Mouse (Mus musculus): Measurements from ENCODE around the gene Ppp1ca.

Ppp1ca gene

DNA sequence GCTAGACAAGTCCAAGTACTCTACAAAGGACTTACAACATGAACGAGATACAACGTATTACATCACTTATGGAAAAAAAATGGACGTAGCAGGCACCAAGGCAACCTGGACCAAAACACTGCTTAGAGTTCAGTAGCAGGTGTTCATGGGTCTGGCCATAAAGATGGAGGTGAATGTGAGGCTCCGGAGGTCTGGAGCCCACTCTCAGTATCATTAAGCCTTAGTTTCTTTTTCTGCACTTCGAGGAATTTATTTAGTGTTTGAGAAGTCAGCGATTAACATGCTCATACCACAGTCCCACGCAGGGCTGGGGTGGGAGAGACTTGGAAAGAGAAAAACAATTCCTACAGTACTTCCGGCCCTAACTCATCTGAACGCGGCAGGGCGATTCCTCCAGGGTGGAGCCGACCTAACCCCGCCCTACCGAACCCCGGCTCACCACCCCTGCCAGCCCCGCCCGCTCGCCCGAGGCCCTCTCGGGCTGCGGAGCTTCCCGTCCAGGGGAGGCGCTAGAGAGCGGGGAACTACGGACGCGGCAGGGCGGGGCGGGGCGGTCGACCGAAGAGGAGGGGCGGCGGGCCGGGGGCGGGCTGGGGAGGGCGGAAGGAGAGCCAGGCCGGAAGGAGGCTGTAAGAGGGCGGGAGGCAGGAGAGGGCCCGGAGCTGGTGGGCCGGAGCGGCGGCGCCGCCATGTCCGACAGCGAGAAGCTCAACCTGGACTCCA is at the start of gene Ppp1ca:
Gene Ppp1ca (plus strand): TSS at position 538 of the 723 bp plus-strand sequence.
- in situ Hi-C loops (cut with MboI; ENCODE audit: low sequenced_read_pairs) = no loop called here

DNA sequence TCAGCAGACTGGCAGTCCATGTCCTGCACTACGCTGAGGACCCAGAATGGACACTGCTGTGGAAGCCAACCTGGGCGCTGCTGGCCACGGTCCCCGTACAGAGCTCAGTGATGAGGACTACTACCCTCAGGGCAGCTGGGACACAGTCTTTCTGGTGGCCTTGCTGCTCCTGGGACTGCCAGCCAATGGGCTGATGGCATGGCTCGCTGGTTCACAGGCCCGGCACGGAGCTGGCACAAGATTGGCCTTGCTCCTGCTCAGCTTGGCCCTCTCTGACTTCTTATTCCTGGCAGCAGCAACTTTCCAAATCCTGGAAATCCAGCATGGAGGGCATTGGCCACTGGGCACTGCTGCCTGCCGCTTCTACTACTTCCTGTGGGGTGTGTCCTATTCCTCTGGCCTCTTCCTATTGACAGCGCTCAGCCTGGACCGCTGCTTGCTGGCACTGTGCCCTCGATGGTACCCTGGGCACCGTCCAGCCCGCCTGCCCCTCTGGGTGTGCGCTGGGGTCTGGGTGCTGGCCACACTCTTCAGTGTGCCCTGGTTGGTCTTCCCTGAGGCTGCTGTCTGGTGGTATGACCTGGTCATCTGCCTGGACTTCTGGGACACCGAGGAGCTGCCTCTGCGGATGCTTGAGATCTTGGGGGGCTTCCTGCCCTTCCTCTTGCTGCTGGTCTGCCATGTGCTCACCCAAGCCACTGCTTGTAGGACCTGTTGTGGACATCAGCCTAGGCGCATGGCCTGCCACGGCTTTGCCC is 49.3 kb upstream of the Ppp1ca start:
- in situ Hi-C loops (cut with MboI; ENCODE audit: low sequenced_read_pairs) = no loop called here

DNA sequence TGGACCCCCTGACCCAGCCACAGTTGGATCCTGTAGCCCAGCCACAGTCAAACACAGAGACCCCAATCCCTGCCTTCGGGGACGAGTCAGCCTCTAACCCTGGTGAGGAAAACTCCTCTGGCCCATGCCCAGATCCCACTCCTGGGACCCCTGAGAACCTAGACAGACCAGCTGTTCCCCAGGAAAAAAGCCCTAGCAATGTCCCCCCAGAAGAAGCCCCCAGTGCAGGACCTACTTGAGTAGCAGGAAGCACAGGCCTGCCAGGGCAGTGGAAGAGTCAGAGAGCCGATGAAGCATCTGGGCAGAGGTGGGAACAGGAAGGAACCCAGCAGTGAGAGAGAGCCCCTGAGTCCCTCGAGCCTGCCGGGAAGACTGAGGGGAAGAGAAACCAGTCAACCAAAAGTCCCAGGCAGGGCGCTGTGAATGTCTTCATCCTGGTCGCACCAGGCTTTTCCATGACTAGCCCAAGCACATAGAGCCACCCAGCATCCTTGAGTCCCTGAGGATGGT is 48.1 kb upstream of the Ppp1ca start, which contains the start of gene Cabp4:
Gene Cabp4 (minus strand): TSS at position 275 of the 510 bp plus-strand sequence.
- in situ Hi-C loops (cut with MboI; ENCODE audit: low sequenced_read_pairs) = no loop called here

DNA sequence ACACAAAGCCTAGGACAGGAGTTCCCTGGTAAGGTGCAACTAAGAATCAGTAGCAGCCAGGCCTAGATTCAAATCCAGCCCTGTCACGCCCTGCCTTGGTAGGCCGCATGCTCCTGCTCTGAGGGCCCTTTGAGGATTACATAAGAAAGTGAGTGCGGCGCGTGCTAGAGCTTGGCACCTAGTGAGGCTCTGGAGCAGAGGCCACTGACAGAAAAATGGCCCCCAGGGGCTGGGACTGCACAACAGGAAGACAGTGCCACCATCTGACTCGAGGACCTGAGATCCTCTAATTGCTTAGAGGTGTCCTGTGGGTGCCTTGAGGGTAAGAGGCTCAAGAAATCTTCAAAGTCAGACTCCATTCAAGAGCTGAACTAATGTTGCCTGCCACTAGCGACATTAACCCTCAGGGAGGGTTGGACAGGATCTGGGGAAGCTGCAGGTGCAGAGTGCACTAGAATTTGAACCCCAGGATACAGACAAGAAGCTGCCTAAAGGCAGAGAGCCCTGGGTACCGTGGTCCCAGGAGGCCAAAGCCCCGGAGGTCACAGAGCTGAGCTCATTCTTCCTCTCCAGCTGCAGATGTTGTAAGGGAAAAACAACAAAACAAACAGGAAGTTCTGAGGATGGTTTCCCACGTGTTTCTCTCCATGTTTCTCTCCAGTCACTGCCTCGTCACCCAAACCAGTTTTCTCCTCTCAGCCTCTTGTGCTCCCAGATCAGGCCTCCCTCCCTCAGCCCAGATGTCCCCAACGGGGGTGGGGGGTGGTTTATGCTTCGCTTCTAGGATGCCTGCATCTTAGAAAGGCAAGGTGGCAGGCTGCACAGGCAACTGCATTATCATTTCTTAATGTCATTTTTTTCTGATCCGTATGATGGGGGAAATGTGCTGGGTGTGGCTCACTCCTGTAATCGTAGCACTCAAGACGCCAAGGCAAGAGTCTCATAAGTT is 47.0 kb upstream of the Ppp1ca start:
- in situ Hi-C loops (cut with MboI; ENCODE audit: low sequenced_read_pairs) = no loop called here

DNA sequence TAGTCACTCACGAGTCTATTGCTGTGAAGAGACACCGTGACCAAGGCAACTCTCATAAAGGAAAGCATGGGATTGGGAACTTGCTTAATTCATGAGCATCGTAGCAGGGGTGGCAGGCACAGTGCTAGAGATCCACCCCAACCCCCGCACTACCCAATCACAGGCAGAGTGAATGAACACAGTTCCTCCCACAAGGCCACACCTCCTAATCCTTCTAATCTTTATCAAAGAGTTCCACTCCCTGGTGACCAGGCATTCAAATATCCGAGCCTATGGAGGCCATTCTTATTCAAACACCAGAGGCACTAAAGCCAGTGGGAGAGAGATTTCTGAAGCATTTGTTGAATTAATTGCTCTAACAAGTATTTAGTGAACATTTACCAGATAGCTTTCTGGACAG is 45.9 kb upstream of the Ppp1ca start:
- in situ Hi-C loops (cut with MboI; ENCODE audit: low sequenced_read_pairs) = no loop called here

DNA sequence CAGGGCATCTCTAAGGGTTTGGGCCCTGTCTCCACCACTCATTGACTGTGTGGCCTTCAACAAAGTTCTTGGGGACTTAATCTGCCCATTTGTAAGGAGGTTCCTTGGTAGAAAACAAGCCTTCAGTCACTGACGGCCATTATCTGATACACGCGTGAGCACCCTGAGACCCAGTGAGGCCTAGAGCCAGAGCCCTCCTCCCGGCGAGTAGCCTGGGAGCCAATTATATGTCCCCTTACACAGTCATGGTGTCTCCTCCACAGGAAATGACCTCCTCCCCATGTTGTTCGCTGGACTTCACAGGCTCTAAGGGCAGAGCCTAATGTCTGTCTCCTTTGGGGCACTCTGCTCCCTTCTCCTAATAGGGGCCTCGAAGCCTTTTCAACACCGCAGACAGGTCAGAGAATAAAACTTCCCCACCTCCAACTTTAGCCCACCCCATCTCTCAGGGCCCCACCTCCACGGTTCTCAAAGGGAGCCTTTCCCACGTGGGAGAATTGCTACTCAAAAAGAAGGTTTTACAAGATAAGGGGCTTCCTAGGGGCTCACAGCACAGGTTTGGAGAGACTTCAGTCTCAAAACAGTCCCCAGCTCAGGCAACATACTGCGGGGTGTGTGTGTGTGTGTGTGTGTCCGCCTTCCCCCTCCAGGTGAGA is 45.4 kb upstream of the Ppp1ca start:
- in situ Hi-C loops (cut with MboI; ENCODE audit: low sequenced_read_pairs) = no loop called here

DNA sequence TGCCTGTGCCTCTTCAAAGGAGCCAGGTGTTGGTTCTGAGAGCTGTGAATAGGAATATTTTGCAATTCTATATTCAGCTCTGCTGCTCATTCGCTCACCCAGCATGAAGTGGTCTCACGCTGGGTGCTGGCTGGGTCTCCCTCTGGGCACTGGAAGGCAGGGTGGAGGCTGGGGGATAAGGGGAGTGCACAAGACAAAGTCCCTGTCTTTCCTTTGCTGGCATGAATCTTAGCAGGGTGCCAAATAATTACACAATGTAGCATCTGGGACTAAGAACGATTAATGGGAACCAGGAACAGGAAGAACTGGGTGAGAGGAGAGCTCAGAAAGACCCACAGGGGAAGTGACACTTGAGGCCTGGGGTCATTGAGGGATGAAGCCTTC is 44.9 kb upstream of the Ppp1ca start:
- in situ Hi-C loops (cut with MboI; ENCODE audit: low sequenced_read_pairs) = no loop called here

DNA sequence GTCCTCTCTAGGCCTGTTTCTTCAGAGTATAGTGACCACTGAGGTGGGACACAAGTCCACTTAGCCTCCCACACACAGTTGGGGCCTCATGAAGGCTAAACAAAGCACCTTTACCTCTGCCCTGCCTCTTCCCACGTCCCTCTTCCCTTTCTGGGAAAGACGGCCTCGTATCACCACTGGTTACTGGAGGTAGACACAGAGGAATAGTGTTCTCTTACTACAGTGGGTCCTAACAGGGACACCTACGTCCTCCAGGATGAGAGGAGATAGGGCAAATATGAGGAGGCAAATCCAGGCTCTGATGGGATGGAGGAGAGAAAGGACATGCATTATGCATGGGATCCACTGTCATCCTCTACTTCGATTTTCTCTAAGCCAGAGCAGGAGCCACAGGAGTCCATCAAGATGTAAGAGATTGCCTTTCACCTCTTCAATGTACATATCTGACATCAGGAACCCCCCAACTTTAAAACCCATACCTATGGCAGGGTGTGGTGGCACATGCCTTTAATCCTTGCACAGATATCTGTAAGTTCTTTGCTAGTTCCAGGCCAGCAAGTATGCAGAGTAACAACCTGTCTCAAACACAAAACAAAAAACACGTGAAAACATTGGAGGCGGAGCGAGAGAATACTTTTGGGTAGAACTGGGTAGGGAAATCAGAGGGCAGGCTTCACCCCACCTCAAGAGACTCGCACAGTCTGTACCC is 43.9 kb upstream of the Ppp1ca start:
- in situ Hi-C loops (cut with MboI; ENCODE audit: low sequenced_read_pairs) = no loop called here

DNA sequence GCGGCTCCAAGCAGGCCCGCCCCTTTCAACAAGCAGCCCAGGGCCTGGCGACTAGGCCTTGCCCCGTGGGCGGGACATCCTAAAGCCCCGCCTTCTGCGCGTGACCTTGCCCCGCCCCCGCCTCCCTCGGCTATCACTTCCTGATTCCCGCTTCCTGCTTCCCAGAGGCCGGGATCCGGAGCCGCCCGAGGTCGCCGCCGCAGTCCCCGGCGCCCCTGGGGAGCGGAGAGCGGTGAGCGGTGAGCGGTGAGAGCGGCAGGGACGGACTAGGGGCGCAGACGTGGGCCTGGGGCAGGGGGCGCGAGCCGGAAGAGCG is 43.4 kb upstream of the Ppp1ca start, which contains the start of gene Coro1b:
Gene Coro1b (plus strand): TSS at position 129 of the 316 bp plus-strand sequence.
- in situ Hi-C loops (cut with MboI; ENCODE audit: low sequenced_read_pairs) = no loop called here

DNA sequence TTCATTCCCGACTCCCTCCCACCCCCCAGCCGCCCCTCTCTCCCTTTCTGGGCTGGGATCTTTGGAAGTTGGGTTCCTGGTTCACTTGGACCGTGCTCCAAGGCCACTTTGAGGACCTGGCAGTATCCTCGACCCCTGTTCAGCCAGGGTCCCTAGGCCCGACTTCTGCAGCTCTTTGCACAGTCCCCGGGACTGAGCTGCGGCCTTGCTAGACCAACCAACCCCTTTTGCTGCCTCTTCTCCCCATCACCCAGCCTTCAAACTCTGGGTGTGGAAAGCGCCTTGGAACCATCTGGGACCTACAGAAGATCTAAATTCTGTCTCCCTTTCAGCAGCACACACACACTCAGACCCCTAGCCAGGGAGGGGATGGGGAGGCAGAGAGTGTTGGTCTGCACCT is 43.0 kb upstream of the Ppp1ca start:
- in situ Hi-C loops (cut with MboI; ENCODE audit: low sequenced_read_pairs) = no loop called here

DNA sequence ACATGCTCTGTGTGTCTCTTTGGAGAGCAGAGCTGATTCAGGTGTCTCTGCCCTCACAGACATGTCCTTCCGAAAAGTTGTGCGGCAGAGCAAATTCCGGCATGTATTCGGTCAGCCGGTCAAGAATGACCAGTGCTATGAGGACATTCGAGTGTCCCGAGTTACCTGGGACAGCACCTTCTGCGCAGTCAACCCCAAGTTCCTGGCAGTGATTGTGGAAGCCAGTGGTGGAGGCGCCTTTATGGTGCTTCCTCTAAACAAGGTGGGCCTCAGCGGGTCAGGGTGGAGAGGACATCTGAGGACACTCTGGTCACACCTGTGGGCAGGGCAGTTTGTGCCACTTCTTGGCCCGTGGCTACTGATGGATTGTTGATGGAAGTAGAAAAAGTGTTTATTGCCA is 42.6 kb upstream of the Ppp1ca start:
- in situ Hi-C loops (cut with MboI; ENCODE audit: low sequenced_read_pairs) = no loop called here

DNA sequence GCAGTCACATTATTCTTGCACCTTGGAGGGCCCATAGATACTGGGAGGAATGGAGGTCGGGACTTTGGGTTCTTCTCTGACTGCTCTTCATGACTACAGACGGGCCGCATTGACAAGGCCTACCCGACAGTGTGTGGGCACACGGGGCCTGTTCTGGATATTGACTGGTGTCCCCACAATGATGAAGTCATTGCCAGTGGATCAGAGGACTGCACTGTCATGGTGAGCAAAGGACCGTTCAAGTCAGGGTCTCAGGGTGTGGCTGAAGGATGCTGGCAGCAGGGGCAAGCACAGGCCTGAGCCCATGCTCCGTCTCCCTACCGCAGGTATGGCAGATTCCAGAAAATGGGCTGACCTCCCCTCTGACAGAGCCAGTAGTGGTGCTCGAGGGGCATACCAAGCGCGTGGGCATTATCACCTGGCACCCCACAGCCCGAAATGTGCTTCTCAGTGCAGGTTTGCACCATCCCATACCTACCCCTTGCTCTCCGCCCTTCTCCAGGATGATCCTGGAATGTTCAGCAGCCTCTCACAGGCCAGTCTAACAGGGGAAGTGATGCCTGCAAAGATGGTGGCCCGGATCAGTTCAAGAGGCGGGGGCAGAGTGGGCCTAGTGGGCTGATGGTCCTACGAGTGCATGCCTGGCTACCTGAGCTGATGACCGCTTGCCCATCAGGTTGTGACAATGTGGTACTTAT is 42.0 kb upstream of the Ppp1ca start:
- in situ Hi-C loops (cut with MboI; ENCODE audit: low sequenced_read_pairs) = no loop called here

DNA sequence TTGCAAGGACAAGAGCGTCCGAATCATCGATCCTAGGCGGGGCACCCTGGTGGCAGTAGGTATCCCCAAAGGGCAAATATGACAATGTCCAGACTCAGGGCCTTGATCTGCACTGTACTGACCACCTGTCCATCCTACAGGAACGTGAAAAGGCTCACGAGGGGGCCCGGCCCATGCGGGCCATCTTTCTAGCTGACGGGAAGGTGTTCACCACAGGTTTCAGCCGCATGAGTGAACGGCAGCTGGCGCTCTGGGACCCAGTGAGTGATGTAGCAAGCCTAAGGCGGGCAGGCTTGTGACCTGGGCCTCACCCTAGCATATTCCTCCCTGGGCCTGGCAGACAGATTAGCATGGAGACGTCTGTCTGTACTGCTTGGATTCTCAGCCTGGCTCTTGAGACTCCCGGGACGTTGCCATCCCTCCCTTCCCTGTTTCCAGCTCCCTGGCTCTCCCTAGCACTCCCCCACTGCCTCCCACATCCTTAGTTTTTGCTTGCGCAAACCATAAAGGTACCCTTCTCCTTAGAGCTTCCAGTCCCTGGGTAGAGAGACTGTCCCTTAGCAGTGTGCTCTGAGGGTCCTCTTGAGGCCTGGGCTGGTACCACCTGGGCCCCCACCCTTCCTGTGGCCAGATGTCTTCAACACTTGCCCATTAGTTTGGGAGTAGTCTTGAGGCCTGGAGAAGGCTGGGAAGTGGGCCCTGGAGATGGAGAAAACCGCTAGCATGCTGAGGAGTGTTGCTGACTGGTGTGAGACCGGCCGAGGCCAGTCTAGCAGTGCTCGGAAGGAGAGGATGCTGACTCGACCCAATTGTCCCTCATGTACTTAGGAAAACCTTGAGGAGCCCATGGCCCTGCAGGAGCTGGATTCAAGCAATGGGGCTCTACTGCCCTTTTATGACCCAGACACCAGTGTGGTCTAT is 41.0 kb upstream of the Ppp1ca start:
- in situ Hi-C loops (cut with MboI; ENCODE audit: low sequenced_read_pairs) = no loop called here

DNA sequence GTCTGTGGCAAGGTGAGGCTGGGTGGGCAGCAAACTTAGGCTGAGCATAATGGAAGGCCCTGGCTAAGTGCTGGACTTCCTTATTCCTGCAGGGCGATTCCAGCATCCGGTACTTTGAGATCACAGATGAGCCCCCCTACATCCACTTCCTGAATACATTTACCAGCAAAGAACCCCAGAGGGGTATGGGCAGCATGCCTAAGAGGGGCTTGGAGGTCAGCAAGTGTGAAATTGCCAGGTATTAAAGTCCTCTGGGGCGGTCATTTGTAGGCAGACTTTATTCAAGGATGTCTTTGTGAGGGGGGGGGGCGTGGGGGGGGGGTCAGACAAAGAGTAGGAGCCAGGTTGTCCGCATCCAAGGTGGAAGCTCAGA is 40.4 kb upstream of the Ppp1ca start:
- in situ Hi-C loops (cut with MboI; ENCODE audit: low sequenced_read_pairs) = no loop called here

DNA sequence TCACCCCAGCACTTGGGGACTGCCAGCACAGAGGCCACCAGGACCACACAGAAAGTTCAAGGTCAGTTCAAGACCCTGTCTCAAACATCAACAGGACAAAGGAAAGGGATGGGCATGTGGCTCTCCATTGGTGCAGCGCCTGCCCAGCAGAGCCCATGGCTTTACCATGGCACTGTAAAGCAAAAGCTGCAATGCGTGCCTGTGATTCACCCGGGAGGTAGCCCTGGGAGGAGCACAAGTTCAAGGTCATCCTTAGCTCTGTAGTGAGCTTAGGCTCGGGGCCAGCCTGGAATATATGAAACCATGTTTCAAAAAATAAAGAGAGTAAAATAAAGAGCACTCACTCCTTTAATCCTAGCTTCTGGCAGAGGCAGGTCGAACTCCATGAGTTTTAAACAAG is 40.0 kb upstream of the Ppp1ca start:
- in situ Hi-C loops (cut with MboI; ENCODE audit: low sequenced_read_pairs) = no loop called here

DNA sequence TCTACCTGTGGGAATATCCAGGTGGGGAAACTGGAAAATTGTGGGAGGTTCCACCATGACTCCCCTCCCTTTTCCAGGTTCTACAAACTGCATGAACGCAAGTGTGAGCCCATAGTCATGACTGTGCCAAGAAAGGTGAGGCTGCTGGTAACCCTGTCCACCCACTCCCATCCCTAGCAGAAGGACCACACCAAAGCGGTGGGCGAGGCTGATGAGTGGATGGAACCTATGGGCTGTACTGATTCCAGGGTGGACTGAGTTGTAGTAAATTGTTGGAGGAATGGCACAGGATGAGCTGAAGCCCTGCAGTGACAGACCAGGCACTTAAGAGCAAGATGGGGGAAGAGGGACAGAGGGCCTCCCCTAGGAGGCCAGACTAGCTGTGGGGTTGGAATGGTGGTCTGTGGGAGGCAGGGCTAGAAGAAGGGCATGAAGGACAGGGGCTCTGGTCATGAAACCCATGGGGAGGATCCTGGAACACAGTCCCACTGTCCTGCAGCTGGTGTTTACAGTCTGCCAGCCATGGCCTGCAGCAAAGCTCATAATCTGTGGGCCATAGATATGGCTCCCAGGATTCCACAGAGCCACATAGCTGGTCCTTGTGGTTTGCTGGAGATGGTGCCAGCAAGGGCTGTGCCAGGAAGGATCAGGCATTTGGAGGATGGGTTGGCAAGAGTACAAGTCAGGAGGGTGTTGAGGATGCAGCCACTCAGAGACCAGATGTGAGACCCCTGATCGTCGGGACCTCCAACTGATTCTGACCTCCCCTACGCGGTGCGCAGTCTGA is 39.2 kb upstream of the Ppp1ca start:
- in situ Hi-C loops (cut with MboI; ENCODE audit: low sequenced_read_pairs) = no loop called here

DNA sequence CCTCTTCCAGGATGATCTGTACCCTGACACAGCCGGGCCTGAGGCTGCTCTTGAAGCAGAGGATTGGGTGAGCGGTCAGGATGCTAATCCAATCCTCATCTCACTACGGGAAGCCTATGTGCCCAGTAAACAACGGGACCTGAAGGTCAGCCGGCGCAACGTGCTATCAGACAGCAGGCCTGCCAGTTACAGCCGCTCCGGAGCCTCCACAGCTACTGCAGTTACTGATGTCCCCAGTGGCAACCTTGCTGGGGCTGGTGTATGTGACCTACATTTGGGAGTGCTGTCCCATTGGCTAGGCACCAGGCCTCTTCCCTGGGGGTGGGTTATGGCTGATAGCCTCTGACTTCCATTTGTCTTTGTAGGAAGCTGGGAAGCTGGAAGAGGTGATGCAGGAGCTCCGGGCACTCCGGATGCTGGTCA is 38.6 kb upstream of the Ppp1ca start, which contains the start of gene Ptprcap:
Gene Ptprcap (plus strand): TSS at position 373 of the 423 bp plus-strand sequence.
- in situ Hi-C loops (cut with MboI; ENCODE audit: low sequenced_read_pairs) = no loop called here
